Mouse (Mus musculus) layer of hippocampus, adult 11-12 months (tissue): ENCODE results near the gene Homer3.

Source experiments
- DNase-seq: peaks from one replicate; pipeline ENCODE4 v3.0.0; 2022; ENCODE audit warnings: low spot score

Gene Homer3

DNA sequence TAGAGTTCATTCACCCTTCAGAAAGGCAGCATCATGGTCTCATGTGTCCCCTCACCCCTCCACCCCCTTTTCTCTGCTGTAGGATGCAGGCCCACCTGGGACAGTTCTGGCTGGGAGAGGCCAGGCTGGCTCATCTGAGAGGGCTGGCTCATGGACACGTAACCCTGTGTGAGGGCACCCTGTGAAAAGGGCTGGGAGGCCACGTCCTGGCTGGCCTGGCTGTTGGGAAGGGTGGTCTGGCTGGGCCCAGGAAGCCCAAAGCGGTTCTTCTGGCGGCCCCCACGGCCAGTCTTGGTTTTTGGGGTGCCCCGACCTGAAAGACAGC is 50.2 kb downstream of the Homer3 start:
- DNase-seq, result no peak

DNA sequence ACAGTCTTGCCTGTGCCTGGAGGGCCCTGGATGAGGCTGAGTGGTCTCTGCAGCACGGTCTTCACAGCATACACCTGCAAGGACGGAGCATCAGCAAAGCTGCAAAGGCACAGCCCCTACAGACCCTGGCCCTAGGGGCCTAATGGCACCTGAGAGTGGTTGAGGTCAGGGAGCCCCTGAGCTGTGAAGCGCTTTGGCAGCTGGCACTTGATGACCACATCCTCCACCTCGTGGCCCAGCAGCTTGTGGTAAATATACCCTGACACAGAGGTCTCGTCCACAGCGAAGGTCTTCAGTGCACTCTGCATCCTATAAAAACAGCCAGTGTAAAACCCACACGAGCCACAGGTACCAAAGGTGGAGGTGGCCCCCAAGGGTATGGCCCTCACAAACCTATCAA is 56.3 kb downstream of the Homer3 start:
- no peak for DNase-seq

DNA sequence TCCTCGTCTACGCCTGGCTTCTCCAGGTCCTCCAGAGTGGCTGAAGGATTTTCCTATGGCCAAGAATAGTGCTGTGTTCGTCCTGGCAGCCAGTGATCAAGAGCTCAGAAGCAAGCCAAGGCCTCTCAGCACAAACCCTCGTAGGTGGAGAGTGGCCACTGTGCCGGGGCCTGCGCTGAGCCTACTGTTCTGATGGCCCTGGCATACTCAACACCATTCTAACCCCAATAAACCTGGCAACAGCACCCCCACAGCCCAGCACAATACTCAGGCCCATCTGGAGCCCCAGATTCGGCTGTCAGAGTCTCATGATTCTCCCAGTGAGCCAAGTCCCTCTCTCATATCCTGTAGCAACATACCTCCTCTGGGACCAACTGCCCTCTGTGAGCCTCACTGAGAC is 58.0 kb downstream of the Homer3 start:
- peak; percentile 50 for DNase-seq

DNA sequence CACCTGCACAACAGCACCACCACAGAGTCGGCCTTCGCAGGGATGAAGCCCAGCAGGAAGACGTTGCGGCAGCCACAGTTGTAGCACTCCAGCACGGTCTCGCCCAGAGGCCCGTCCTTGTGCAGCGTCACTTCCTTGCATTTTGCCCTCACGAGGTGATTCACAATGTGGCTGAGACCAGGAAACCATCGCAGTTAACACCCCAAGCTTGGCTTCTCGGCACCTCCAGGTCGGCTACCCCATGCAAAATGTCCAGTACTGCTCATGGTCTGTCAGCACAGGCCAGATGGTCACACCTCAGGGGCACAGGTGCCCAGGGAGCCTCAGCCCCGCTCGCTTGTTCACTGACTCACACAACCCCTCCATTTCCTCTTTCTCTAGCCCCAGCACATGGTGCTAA is 59.4 kb downstream of the Homer3 start:
- DNase-seq, result no peak

DNA sequence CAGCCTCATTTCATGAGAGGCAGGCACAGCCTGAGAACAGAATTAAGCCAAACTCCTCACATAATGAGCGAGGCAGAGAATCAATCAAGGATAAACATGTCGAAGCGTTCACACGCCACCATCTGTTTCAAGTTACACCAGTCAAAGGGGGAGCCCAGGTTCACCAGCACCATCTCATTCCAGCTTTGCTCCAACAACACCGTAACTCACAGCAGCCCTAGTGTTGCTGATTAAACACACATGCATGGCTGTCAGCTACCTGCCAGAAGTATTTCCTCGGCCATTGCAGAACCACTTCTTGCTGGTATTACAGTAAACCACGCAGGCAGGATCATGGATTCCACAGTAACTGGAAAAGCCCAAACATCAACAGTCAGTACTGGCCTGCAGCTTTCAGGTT is 60.4 kb downstream of the Homer3 start:
- no peak for DNase-seq

DNA sequence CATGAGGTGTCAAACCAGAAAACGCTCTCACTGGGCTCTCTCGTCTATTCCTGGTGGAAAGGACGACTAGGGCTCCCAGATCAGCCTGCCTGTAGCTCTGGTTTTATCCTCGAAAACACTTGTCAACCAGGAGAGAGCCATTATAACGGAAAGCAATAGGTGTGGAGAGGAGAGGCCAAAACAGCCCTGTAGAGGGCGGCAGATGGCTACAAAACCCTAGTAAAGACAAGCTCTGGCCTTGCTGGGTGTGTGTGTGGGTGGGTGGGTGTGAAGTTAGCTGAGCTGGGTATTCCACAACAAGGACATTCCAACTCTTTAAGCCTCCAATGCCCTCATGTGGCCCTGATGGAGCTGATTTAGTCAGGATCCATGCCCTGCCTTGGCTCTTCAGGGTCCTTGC is 61.1 kb downstream of the Homer3 start:
- DNase-seq, result peak; percentile 62
